Mouse (Mus musculus): ENCODE results near the gene Nf2.

DNA sequence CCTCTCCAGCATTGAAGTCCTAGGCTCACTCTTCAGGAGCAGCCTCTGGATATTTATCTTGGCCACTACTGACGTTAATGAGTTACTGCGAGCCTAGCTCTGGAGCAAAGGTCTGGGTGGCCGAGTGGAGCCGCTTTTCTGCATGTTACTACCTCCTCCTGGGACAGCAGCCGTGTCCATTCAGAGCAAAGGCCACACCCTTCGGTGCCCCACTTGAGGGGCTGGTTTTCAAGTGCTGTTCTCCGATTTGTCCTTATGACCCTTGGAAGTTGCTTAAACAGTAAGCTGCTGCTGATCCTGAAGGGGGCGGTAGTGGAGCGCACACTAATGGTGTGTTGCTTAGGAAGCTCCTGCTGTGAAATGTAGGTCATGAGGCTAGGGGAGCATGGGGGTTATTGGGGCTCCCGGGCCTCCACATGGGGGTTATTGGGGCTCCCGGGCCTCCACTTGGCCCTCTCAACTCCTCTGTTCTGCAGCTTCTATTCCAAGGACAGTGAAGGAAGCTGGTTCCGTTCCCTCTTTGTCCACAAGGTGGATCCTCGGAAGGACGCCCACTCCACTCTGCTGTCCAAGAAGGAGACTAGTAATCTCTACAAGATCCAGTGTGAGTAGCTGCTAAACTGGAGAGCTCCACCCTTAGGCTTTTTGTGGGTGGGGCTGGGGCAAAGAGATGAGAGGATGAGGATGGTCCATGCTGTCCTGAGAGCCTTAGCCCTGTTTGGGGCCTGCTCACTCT is 33.7 kb upstream of the Nf2 start:
- TF ChIP-seq CTCF (IDR thresholded peaks at IDR 0.05; ENCODE audit: extremely low read depth, insufficient read depth, insufficient read length, insufficient replicate concordance) (no peak), POLR2A (IDR thresholded peaks at IDR 0.05; ENCODE audit: low read depth, low read length) (no peak)
